Mouse (Mus musculus): ENCODE measurements at regions not wholly inside any gene's neighbourhood (a gene's known extent, or its start where the extent isn't known, plus 50 kb on each side); places are given as distances from the start of the nearest gene placed in this dataset.

- no peak for DNase-seq (ENCODE audit: low spot score)
Measured at GRCm38 (mm10) chr1:120761364-120761763, 159.1 kb downstream of the En1 start.

- no peak for DNase-seq (ENCODE audit: low spot score)
Measured at GRCm38 (mm10) chr1:120762498-120762897, 160.3 kb downstream of the En1 start.

GRCm38 (mm10) chr1:120762921-120763595, 160.8 kb downstream of the En1 start:
- no peak for DNase-seq (ENCODE audit: low spot score)

- DNase-seq (ENCODE audit: low spot score), result no peak
Measured at GRCm38 (mm10) chr1:120767054-120767453, 164.8 kb downstream of the En1 start.

DNA sequence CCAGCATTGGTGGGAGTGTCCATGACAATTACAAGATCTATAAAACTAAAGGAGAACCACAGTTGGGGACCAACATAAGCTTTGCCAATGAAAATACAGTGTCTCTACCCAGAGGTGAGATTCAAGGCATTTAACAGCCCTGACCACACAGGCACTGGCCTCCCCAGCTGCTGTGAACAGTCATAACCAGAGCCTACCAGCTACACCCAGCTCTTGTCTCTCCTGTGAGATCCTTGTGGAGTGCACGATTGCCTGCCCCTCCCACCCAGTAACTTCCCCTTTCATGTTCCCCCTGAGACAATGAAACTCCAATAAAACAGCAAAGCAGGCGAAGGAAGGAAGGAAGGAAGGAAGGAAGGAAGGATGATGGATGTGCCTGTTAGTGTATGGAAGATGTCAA, 169.1 kb downstream of the En1 start:
- DNase-seq (ENCODE audit: low spot score), result no peak

GRCm38 (mm10) chr1:120776906-120777305, 174.7 kb downstream of the En1 start:
- DNase-seq (ENCODE audit: low spot score), result no peak

- DNase-seq (ENCODE audit: low spot score), result no peak
Measured at GRCm38 (mm10) chr1:120777468-120777867, 175.2 kb downstream of the En1 start.

- peak; percentile 23 for DNase-seq (ENCODE audit: low spot score)
Measured at GRCm38 (mm10) chr1:120795245-120795644, 193.0 kb downstream of the En1 start.

GRCm38 (mm10) chr1:120801248-120801979, 199.2 kb downstream of the En1 start:
- peak; percentile 14 for DNase-seq (ENCODE audit: low spot score)

DNA sequence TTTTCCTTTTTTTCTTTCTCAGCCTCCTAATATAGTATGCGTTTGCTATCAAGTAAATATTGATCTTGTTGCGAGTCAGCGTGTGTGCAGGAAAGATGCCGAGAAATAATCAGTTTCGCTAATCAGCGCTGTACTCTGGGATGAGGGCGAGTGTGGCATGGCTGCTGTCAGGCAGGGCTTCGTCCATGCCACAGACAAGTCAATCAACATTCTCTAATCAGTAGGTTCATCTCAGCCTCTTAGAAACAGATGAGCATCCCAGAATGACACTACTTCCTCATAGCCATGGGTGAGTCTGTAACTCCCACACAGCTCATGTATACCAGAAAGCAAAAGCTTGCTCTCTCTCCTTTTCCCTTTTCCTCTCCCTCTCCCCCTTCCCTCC, 199.8 kb downstream of the En1 start:
- DNase-seq (ENCODE audit: low spot score), result no peak

DNA sequence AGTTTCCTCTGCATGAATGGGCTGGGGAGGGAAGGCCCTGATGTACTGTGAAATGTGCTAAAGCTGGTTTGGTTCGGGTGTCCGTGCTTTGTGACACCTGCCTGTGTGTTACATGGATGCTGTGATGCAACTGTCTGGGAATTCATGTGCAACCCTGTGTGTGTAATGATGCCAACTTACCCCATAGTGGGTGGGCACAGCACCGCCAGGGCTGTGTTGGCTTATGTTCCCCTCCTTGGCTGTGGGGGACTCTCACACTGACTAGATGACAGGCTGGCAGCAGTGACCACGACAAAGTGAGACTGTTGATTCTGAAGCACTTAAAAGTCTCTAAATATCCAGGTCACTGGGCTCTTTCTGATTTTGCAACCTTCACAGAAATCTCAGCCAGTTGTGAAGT, 212.2 kb downstream of the En1 start:
- DNase-seq (ENCODE audit: low spot score), result no peak

- DNase-seq (ENCODE audit: low spot score), result peak; percentile 66
Measured at GRCm38 (mm10) chr1:120816237-120816820, 214.1 kb downstream of the En1 start.

DNA sequence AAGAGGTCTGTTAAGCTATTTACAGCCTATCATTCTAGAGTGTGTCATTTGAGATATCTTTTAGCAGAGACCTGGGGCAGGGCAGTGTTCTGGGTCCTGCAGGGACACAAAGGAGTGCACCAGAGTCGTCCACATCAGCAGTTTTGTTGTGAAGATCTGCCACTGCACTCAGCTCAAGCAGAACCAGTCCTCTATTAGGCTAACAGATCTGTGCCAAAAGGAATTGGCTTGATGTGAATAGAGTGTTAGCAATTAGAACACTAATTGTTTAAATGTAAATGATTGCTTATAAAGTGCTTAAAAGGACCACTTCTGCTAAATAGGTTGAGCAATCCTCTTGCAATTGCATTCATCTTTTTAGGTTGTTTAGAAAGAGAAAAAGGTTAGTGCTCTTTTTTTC, 215.3 kb downstream of the En1 start:
- DNase-seq (ENCODE audit: low spot score), result peak; percentile 18

DNA sequence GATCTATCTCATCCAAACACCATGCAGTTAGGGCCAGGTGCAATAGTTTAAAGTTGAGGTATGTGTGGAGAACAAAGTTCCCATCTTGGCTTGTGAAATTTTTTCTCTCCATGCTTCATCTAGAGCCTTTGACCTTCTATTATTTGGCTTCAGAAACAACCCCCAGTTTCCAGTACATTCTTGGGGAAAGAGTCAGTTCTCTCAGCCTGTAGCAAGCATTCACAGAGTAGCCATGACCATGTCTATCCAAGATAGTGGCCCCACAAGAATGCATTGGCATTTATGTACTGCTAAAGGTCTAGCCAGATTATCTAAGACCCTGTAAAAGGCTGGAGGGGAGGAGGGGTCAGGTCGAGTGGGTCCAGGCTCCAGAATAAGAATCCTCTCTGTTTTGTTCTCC, 229.8 kb downstream of the En1 start:
- DNase-seq (ENCODE audit: low spot score), result no peak

DNA sequence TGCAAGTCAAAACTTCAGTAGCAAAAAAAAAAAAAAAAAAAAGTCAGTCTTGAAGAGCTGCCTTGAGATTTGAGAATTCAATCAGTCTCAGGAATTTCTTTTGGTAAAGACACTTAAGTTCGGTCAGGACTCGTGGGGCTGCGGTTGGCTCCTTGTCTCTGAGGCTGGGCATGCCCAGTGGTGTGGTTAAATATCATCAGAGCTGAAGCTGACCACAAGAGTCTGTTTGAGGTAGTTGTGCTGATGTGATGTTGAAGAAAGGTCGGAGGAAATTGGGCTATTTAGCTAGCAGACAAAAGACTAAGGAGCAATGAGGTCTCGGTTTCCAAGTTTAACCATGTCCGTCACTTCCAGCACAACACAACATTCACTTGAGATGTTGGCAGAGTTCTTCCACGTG, 240.4 kb downstream of the En1 start:
- no peak for DNase-seq (ENCODE audit: low spot score)

DNA sequence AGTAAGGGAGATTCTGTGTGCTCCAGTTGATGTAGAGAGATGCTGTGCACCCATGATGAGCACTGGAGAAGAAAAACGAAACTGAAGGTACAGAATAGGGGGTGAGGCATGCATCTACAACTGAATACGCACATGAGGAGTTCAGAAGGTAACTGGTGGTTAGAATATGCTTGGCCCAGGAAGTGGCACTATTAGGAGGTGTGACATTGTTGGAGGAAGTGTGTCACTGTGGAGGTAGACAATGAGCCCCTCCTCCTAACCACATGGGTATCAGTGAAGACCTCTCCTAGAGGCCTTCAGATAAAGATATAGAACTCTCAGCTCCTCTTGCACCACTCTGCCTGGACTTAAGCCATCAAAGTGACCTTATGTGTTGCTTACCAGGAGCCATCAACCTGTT, 243.9 kb downstream of the En1 start:
- DNase-seq (ENCODE audit: low spot score), result no peak

DNA sequence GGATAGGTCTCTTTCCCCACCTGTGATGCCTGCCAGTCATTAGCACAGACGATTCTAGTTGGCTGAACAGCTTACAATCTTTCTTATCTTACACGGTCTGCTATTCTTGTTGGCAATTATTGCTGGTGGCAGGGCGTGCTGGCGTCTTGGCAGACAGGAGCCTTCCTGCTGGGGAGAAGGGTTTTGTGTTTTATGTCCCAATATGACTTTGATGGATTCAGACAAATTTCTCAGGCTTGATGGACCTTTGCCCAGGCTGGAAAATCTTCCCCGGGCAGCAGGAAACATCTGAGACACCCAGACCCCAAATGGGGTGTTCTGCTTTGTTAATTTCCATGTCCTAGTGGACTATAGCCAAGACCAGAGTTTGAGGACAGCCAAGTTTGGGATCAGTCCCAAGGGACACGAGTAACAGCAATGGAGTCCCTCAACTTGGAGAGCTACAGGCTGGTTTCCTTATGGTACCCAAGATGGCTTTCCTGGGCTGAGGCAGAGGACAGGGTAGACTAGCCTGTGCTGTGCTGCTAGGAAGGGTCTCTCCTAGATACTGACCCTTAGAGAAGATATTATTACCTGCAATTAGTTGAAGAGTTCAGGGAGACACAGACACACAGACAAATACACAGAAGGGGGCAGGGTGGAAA, 249.8 kb downstream of the En1 start:
- no peak for DNase-seq (ENCODE audit: low spot score)

GRCm38 (mm10) chr1:120857566-120857965, 255.3 kb downstream of the En1 start:
- DNase-seq (ENCODE audit: low spot score), result no peak

- DNase-seq (ENCODE audit: low spot score), result no peak
Measured at GRCm38 (mm10) chr1:120859546-120859945, 257.3 kb downstream of the En1 start.

DNA sequence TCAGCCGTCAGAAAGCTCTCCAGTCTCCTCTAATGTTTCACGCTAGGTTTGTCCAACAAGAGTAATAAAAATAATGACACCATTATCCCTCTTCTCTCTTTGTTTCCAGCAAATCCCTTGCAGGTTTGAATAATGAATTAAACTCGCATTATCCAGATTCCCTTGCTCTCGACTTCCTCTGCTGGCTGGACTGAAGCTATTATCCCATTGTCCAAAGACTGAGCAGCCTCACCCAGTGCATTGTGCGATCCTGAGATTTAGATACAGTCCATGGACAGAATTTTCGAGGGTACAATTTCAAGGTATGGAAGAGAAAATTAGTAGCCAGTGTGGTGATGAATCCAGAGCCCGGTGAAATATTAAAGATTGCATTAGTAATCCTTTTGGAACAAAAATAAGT, 270.3 kb downstream of the En1 start:
- peak; percentile 49 for DNase-seq (ENCODE audit: low spot score)

DNA sequence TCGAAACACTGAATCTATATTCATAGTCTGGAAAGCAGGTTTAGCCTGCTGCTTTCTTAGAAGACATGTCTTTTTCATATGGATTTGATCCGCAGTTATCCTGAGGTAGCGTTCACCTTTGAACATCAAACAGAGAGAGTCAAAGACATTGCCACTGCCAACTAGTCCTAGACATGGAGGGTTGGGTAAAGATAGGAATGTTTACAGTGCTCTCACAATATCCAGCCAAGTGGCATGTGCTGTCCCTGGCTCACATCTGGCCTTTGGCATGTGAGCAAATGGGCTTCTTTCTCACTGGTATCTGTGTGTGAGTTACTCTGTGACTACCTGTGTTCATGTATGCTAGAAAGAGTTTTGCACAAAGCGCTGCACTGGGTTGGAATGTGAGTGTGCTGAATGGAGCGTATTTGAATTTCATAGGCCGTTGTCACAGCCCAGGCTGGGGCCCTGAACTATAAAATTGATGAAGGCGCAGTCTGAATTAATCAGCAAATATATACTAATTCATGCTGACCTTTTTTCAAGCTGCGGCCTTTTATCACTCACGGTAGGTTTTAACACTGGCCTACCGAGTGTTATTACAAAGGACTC, 280.8 kb downstream of the En1 start:
- DNase-seq (ENCODE audit: low spot score), result no peak

- DNase-seq (ENCODE audit: low spot score), result no peak
Measured at GRCm38 (mm10) chr1:120883632-120884031, 281.4 kb downstream of the En1 start.

DNA sequence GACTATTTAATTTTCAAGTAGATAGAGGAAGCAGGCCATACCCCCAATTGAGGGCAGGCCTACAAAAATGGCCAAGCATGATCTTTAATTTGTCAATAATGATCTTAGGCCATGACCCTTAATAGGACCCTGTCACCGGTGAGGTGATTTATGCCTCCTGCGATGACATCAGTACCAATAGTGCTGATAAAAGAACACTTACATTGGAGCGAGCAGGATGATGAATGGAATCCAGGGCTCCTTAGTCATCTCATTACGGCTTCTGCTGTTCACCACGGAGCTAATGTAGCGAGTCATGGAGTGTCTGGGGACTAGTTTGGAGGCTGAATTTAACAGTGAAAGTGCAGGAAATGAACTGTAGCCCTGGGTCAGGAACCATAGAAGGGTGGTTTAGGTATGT, 308.6 kb downstream of the En1 start:
- DNase-seq (ENCODE audit: low spot score), result no peak
